Mouse (Mus musculus): ENCODE measurements around the gene Fam71e1.

- TF ChIP-seq CHD1 (IDR thresholded peaks at IDR 0.05; ENCODE audit: low read depth, low read length) (no peak), CTCF (IDR thresholded peaks at IDR 0.05 in 2 of 3, conservative IDR thresholded peaks at IDR 0.05 in 1 of 3; ENCODE audit: control insufficient read depth in 1 of 3, insufficient read depth in 1 of 3, low read depth in 2 of 3, low read length in 3 of 3, poor library complexity in 1 of 3, severe bottlenecking in 1 of 3) (no peak), KAT2A (conservative IDR thresholded peaks at IDR 0.05; ENCODE audit: low read depth, low read length) (no peak), MXI1 (IDR thresholded peaks at IDR 0.05; ENCODE audit: low read depth, low read length) (no peak), POLR2AphosphoS2 (IDR thresholded peaks at IDR 0.05; ENCODE audit: low read length) (no peak), POLR2AphosphoS5 (IDR thresholded peaks at IDR 0.05; ENCODE audit: borderline replicate concordance, low read depth, low read length) (no peak), MAFK (IDR thresholded peaks at IDR 0.05; ENCODE audit: borderline replicate concordance, low read depth, low read length) (no peak), NRF1 (IDR thresholded peaks at IDR 0.05; ENCODE audit: insufficient read depth, low read depth, low read length, poor library complexity, severe bottlenecking) (no peak), ZC3H11A (IDR thresholded peaks at IDR 0.05; ENCODE audit: low read depth, low read length) (no peak), ELF1 (IDR thresholded peaks at IDR 0.05; ENCODE audit: low read depth, low read length) (no peak), POLR2A (IDR thresholded peaks at IDR 0.05; ENCODE audit: control insufficient read depth in 1 of 2, insufficient read depth in 1 of 2, low read depth in 1 of 2, low read length in 2 of 2, poor library complexity in 1 of 2) (no peak), BHLHE40 (IDR thresholded peaks at IDR 0.05; ENCODE audit: borderline replicate concordance, low read depth, low read length) (no peak)
Measured at GRCm38 (mm10) chr7:44537009-44537408, 40.6 kb downstream of the Fam71e1 start.
